Mouse (Mus musculus): ENCODE data around the gene Npr2. TPM values are rescaled to one million over a fixed set of nuclear protein-coding genes. Genes with fewer than 3 reads are reported as not detected.

Gene Npr2
- polyA plus RNA-seq, 1 experiment from 2014 or later = 26.9 TPM

- WGBS = 84% methylated on average over 7 of the region's 7 CpGs
- Histone ChIP-seq H3K9ac (no peak overlapping the region), H3K9me3 (no peaks in the 10 kb centered on the region), H3K27me3 (no peaks in the 10 kb centered on the region; the same call in 1 of the 2 replicates), H3K4me2 (no peak overlapping the region), H3K27ac (replicated peaks) (no peak overlapping the region), H3K4me3 (no peak overlapping the region), H3K36me3 (no peaks in the 10 kb centered on the region), H3K4me1 (replicated peaks) (no peaks in the 10 kb centered on the region)
- no peak for ATAC-seq (ENCODE audit: low read depth)
Measured at GRCm38 (mm10) chr4:43598650-43599380, 32.9 kb upstream of the Npr2 start.

- no peak for ATAC-seq (ENCODE audit: low read depth)
- Histone ChIP-seq H3K4me2 (no peak overlapping the region), H3K9me3 (no peaks in the 10 kb centered on the region), H3K36me3 (no peaks in the 10 kb centered on the region), H3K4me1 (replicated peaks) (no peaks in the 10 kb centered on the region), H3K4me3 (no peak overlapping the region), H3K9ac (no peak overlapping the region), H3K27me3 (no peaks in the 10 kb centered on the region; the same call in 1 of the 2 replicates), H3K27ac (replicated peaks) (no peak overlapping the region)
- WGBS = 83% methylated on average over 9 of the region's 9 CpGs
Measured at GRCm38 (mm10) chr4:43600195-43600934, 31.4 kb upstream of the Npr2 start.

GRCm38 (mm10) chr4:43604099-43604498 is 27.6 kb upstream of the Npr2 start:
- 65% methylated on average over 3 of the region's 3 CpGs for WGBS
- no peaks in the 10 kb centered on the region for H3K9me3 ChIP-seq
- ATAC-seq (ENCODE audit: low read depth) = no peak
- no peak overlapping the region for H3K27ac ChIP-seq (replicated peaks)
- no peaks in the 10 kb centered on the region for H3K36me3 ChIP-seq
- no peak overlapping the region for H3K9ac ChIP-seq
- no peaks in the 10 kb centered on the region; the same call in 1 of the 2 replicates for H3K27me3 ChIP-seq
- no peaks in the 10 kb centered on the region for H3K4me1 ChIP-seq (replicated peaks)
- H3K4me3 ChIP-seq = no peak overlapping the region
- no peak overlapping the region for H3K4me2 ChIP-seq

GRCm38 (mm10) chr4:43604751-43605685 is 26.7 kb upstream of the Npr2 start:
- Histone ChIP-seq H3K4me2 (no peak overlapping the region), H3K9me3 (no peaks in the 10 kb centered on the region), H3K9ac (no peak overlapping the region), H3K27me3 (no peaks in the 10 kb centered on the region; the same call in 1 of the 2 replicates), H3K4me1 (replicated peaks) (no peaks in the 10 kb centered on the region), H3K27ac (replicated peaks) (no peak overlapping the region), H3K4me3 (no peak overlapping the region), H3K36me3 (no peaks in the 10 kb centered on the region)
- ATAC-seq (ENCODE audit: low read depth) = no peak
- 79% methylated on average over 9 of the region's 9 CpGs for WGBS

GRCm38 (mm10) chr4:43612534-43612933 is 19.2 kb upstream of the Npr2 start:
- Histone ChIP-seq H3K27ac (replicated peaks) (no peak overlapping the region), H3K9me3 (no peaks in the 10 kb centered on the region), H3K27me3 (no peaks in the 10 kb centered on the region), H3K4me2 (no peak overlapping the region), H3K4me1 (replicated peaks) (no peaks in the 10 kb centered on the region), H3K9ac (no peak overlapping the region), H3K36me3 (no peaks in the 10 kb centered on the region), H3K4me3 (no peak overlapping the region)
- WGBS = 75% methylated on average over 10 of the region's 10 CpGs
- ATAC-seq (ENCODE audit: low read depth) = no peak

GRCm38 (mm10) chr4:43613060-43613730 is 18.5 kb upstream of the Npr2 start:
- 71% methylated on average over 3 of the region's 3 CpGs for WGBS
- H3K27ac ChIP-seq (replicated peaks) = no peak overlapping the region
- H3K36me3 ChIP-seq = no peaks in the 10 kb centered on the region
- no peak for ATAC-seq (ENCODE audit: low read depth)
- no peaks in the 10 kb centered on the region for H3K4me1 ChIP-seq (replicated peaks)
- H3K27me3 ChIP-seq = no peaks in the 10 kb centered on the region
- H3K9ac ChIP-seq = no peak overlapping the region
- H3K4me3 ChIP-seq = no peak overlapping the region
- H3K9me3 ChIP-seq = no peaks in the 10 kb centered on the region
- no peak overlapping the region for H3K4me2 ChIP-seq

- Histone ChIP-seq H3K36me3 (no peaks in the 10 kb centered on the region), H3K4me1 (replicated peaks) (no peaks in the 10 kb centered on the region), H3K9ac (no peak overlapping the region), H3K27me3 (no peaks in the 10 kb centered on the region), H3K4me2 (no peak overlapping the region), H3K27ac (replicated peaks) (no peak overlapping the region), H3K4me3 (no peak overlapping the region), H3K9me3 (peaks cover 6% of the 10 kb centered on the region)
- no peak for ATAC-seq (ENCODE audit: low read depth)
- WGBS = 85% methylated on average over 4 of the region's 4 CpGs
Measured at GRCm38 (mm10) chr4:43620146-43620778, 11.5 kb upstream of the Npr2 start.

GRCm38 (mm10) chr4:43629106-43629817 is 2.5 kb upstream of the Npr2 start:
- H3K4me2 ChIP-seq = peak overlapping the region; percentile 6; the same call in 1 of the 2 replicates
- 42% methylated on average over 20 of the region's 20 CpGs for WGBS
- H3K27me3 ChIP-seq = no peaks in the 10 kb centered on the region
- H3K27ac ChIP-seq (replicated peaks) = no peak overlapping the region; the same call in 1 of the 2 replicates
- ATAC-seq (ENCODE audit: low read depth) = no peak
- H3K4me1 ChIP-seq (replicated peaks) = peaks cover 43% of the 10 kb centered on the region
- H3K36me3 ChIP-seq = no peaks in the 10 kb centered on the region
- no peak overlapping the region for H3K4me3 ChIP-seq
- H3K9me3 ChIP-seq = peaks cover 10% of the 10 kb centered on the region
- no peak overlapping the region for H3K9ac ChIP-seq

GRCm38 (mm10) chr4:43630030-43630581 is 1.6 kb upstream of the Npr2 start:
- Histone ChIP-seq H3K36me3 (no peaks in the 10 kb centered on the region), H3K4me1 (replicated peaks) (peaks cover 51% of the 10 kb centered on the region), H3K9me3 (peaks cover 6% of the 10 kb centered on the region), H3K27me3 (no peaks in the 10 kb centered on the region), H3K9ac (peak overlapping the region; percentile 60), H3K27ac (replicated peaks) (peak overlapping the region; percentile 95), H3K4me2 (peak overlapping the region; percentile 86), H3K4me3 (no peak overlapping the region)
- WGBS = 1% methylated on average over 5 of the region's 5 CpGs
- ATAC-seq (ENCODE audit: low read depth) = peak; percentile 55

GRCm38 (mm10) chr4:43630671-43631045 is 1.1 kb upstream of the Npr2 start:
- H3K36me3 ChIP-seq = no peaks in the 10 kb centered on the region
- H3K9ac ChIP-seq = peak overlapping the region; percentile 92; the same call in 1 of the 2 replicates
- peaks cover 57% of the 10 kb centered on the region for H3K4me1 ChIP-seq (replicated peaks)
- 12% methylated on average over 5 of the region's 5 CpGs for WGBS
- peaks cover under 1% of the 10 kb centered on the region; the same call in 1 of the 2 replicates for H3K9me3 ChIP-seq
- H3K27ac ChIP-seq (replicated peaks) = peak overlapping the region; percentile 95
- no peaks in the 10 kb centered on the region for H3K27me3 ChIP-seq
- H3K4me3 ChIP-seq = peak overlapping the region; percentile 64
- peak; percentile 24 for ATAC-seq (ENCODE audit: low read depth)
- H3K4me2 ChIP-seq = peak overlapping the region; percentile 86
